Mouse (Mus musculus) right cerebral cortex, postnatal 10 days (tissue): ENCODE data around the gene Gm17949.
"Not testable (repeated sequence)": the region's sequence is repeated elsewhere in the genome, so short reads cannot be mapped to it uniquely, and the experiment has no call there.

Source experiments
- DNase-seq, 2 experiments: peaks; one replicate each; pipeline ENCODE4 v3.0.0; 2021; ENCODE audit warnings: low spot score in 2 of 2

Gm17949 gene

DNA sequence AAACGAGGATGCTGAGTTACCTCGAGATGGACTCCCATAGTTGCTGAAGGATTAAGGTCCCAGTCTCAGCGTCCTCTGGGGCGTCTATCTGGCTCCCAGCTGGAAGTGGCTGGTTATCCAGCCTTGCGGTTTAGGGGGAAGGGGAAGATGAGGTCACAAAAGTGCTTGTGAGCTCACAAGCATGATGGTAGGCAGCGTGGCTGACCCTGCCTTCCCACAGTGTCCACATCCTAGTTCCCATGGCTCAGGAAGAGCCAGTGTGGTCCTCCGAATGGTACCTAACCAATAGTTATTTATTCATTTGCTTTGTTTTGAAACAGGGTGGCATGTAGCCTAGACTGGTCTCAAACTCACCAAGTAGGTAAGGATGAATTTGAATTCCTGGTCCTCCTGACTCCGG lies 30.3 kb downstream of the Gm17949 start, which contains the start of gene Slc25a41:
Gene Slc25a41 (minus strand): TSS at position 101 of the 400 bp plus-strand sequence.
- DNase-seq: no peak

DNA sequence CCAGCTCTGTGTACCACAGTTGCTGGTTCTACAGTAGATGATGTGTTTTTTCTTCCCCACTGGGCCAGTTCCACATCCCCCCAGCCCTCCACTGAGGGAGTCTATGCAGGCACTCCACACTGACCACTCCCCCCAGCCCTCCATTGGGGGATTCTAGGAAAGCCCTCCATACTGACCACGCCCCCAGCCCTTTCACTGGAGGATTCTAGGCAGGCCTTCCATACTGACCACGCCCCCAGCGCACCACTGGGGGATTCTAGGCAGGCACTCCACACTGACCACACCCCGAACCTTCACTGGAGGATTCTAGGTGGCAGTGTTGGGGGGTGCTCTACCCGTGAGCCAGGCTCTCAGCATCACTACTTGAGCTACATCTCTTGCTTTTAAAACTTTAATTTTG lies 36.1 kb downstream of the Gm17949 start:
- DNase-seq: no peak

DNA sequence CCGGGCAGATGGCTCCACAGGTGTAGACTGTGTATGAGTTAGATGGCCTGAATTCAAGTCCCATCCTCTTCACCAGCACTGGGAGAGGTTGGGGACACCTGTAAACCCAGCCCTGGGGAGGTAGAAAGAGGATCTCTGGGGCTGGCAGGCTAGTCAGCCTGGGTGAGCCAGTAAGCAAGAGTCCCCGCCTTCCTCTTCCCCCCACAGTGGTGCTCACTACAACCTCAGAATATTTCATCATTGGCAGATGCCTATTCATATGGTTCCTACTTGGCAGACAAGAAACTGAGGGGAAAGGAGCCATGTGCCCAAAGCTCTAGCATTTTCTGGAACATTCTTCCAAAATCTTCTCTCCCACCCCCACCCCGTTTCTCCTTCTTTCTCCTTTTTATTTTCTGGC lies 37.5 kb downstream of the Gm17949 start:
- no peak for DNase-seq

DNA sequence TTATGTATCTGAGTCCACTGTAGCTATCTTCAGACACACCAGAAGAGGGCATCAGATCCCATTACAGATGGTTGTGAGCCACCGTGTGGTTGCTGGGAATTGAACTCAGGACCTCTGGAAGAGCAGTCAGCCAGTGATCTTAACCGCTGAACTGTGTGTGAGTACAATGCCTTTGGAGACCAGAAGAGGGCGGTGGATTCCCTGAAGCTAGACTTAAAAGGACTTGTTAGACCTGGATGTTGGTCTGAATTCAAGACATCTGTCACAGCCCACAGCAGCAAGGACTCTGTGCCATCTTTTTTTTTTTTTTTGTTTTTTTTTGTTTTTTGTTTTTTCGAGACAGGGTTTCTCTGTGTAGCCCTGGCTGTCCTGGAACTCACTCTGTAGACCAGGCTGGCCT lies 40.4 kb downstream of the Gm17949 start:
- not testable (repeated sequence) for DNase-seq

DNA sequence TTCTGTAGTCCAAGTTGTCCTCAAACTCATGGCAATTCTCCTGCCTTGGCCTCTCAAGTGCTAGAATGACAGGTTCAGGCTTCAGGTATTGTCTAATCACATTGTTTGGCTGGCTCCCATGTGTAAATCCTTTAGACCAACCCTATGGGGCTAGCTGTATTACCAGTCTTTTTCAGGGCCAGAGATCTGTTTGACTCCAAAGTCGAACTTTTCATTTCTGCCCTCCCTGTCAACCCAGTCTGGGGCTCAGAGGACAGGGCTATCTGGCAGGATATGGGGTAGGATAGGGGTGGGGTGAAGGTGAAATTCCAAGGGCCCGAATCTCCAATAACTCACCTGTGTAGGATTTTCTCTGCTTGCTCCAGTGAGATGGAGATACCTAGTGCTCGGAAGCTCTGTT lies 45.0 kb downstream of the Gm17949 start:
- DNase-seq: no peak

DNA sequence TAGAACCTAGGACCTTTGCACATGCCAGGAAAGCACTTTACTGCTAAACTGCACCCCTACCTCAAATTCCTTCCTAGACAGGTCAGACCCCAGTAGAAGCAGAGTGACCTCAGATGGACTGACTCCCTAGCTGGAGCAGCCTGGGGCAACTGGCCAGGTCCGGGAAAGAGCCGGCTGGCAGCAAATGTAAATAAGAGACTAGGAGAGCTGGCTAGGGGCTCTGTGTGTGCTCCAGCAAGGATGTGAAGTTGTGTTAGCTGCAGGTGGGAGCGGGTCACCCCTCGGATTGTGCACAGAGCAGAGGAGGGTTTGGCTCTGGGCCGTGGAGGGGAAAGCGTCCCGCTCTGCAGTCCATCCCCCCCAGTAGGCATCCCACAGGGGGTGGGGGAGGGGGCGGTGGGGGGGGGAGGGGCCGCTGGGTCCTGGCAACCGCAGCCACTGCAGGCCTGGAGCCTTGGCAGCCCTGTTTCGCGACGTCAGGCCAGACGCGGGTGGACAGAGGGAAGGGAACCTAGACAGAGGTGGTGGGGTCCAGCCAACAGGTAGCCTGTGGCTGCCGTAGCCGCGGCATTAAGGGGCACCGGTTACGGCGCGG lies 47.7 kb downstream of the Gm17949 start, which contains the start of gene Crb3:
Gene Crb3 (plus strand): TSS at position 215 of the 595 bp plus-strand sequence.
- DNase-seq: peak; percentile 64 to 65

DNA sequence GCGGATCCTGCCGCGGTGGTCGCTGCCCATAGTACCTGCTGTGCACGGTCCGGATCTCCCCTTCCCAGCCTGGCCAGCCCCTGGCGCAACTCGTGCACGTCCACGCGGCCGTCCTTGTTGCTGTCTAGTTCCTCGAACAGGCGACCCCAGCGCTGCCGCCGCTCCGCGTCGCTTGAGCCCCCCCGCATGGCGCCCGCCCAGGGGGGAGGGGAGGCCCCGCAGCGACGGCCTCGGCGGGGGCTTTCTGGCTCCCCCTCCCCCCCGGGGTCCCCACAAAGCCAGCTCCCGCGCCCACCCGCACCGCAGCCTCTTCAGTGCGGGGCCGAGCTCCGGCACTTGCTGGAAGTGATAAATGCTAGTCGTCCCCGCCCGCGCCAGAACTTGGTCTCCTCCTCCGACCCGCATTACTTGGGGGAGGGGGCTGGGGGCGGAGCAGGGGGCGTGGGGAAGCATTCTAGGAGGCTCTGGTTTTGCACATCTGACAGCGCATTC lies 48.3 kb downstream of the Gm17949 start, which contains the start of gene Slc25a23:
Gene Slc25a23 (minus strand): TSS at position 378 of the 492 bp plus-strand sequence.
- DNase-seq: peak; percentile 91 to 93

DNA sequence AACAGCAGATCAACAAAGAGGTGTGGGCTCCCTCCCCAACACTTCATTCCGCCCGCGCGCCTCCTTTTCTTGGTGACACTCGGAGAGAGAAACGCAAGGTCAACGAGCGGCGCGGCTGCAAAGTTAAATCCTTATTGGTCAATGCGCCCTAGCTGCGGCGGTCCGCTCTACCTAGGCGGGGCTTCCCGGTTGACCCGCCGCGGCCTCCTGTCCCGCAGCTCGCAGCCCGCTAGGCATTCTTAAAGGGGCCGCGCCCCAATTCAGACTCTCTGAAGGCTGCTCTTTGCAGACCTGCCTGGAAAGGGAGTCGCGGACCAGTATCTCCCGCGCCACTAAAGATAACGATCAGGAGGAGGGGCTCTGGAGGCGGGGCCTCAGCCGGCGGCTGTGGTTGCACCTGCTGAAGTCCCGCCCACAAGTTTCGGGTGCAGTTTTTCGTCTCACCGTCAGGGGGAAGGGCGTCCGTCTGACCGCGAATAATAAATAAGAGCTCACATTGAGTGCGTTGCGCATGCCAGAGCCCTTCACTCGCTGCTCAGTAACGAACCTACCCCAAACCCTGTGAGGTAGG lies 49.0 kb downstream of the Gm17949 start:
- DNase-seq: peak; percentile 96 to 97

DNA sequence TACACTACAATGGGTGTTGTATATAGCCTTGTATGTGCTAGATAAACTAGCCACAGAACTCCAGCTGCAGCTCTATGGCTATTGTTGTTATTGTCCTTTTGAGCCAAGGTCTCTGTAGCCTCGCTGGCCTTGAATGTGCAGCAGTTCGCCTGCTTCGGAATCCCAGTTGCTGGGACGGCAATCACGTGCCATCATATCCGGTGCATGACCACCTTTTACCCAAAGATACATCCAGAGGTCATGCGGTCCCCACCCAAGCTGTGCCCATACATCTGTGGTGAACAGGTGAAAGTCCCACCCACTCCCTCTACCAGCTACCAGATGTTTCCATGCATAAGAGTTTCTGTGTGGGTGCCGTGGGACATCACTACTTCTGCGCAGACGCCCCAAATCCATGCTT lies 49.8 kb downstream of the Gm17949 start:
- no peak for DNase-seq

DNA sequence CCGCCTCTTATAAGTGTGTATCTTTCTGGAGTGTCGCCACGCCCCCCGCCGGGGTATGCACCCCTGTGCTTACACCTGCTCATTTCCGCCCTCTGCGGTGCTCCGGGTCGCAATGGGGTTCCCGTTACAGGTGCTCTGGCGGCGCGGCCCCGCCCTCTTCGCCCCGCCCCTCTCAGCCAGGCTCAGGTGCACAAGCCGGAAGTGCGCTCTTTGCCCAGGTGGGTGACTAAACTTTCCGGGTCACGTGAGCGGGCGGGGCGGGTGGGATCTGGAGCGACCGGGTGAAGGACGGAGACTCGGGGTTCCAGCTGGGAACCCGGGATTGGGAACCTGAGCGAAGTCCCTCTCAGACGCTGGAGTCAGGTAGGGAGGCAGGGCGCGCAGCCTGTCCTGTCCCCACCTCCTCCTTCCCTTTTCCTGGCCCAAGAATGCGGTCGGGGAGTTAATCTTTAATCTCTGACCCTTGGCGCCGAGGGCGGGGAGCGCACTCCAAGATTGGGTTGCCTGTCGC lies 50.8 kb downstream of the Gm17949 start:
- DNase-seq: no peak

DNA sequence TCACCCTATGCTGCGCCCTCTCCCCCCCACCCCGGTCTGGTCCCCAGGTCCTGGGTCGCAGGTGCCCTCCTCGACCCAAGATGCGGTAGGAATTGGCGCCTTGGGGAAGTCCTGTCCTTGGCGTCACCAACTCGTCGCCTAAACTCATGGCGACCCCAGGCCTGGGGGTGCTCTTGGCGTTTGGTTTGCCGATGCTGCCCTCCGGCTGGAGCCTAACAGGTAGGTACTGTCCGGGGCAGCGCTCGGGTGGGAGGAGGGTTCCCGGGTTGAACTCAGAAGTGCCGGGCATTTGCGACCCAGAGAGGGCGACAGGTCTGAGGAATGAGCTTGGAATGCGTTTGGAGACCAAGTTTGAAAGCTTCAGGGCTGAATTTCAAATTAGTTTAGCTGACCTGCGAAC lies 51.3 kb downstream of the Gm17949 start:
- DNase-seq: no peak

DNA sequence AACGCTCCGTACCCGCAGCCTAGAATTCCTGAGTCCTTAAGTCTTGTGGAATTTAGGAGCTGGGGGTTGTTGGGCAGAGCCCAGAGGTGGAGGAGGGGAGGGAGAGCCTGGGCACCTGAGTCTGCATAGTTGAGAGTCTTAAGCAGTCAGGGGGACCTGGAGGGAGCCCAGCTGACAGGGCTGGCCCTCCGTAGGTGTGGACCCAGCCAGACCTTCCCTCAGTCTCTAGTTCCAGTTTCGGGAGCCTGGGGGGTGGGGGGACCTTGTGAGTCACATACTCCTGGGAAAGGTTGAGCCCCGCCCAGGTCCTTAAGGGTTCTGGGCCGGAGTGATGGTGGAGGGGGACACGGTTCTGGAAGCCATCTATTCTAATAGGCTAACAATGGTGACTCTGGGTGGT lies 51.8 kb downstream of the Gm17949 start:
- DNase-seq: no peak

DNA sequence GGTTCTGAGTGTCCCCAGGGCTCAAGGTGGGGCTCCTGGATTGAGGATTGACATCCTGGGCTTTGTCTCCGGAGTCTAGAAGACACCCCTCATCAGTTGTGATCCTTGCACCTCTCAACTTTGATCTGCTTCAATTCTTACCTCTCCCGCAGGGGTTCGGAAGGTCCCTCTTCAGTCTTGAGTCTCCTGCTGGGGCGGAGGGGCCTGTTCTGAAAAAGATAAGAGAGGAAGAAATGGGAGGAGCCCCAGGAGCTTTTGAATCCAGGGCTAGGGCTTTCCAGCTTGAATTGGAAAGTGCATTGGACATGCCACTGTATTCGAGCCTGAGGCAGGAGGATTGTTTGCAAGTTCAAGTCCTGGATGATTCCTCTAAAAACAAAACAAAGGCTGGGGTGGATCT lies 55.6 kb downstream of the Gm17949 start:
- DNase-seq: no peak

DNA sequence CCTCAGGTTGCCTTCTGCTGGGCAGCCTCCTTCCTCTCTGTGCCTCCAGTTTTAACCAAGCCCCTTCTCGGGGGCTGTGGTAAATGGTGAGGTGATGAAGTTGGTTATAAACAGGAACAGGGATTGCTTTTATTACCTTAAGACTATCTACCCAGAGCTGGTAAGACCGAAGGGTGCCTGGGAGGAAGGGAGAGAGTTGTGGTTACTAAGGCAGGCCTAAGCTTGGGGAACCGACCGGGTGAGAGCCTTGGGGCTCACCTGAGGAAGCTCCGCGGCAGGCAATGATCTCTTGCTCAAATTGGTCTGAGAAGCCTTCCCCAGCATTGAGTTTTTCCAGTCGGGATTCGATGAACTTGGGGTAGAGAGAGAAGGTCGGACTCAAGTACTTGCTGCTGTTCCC lies 59.0 kb downstream of the Gm17949 start:
- DNase-seq: no peak

DNA sequence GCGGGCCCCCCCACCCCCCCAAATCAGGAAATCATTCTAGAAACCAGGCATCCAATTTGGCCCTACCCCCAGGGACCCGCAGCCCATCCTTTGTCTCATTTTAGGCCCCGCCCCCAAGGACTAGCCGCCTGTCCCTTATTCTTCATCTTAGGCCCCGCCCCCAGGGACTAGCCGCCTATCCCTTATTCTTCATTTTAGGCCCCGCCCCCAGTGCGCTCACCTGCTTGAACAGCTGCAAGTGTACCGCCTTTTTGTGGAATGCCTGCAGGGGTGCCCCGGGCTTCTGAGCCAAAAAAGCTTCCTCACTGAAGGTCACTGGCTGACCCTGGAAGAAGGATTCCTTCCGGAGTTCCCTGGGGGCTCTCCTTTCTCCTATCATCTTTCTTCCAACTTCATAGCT lies 59.4 kb downstream of the Gm17949 start:
- DNase-seq: no peak
